Mouse (Mus musculus): ENCODE data around the gene Eln. TPM values are rescaled to one million over a fixed set of nuclear protein-coding genes. Genes with fewer than 3 reads are reported as not detected.
A peak's percentile ranks its signal among the peaks of the same experiment; 100 is the strongest.

Gene Eln
- polyA plus RNA-seq, 1 experiment from 2014 or later: 7.0 TPM

GRCm38 (mm10) chr5:134747512-134747893 lies 380 bp upstream of the Eln start:
- H3K9me3 ChIP-seq (ENCODE audit: control insufficient read depth, low read length): no peaks in the 10 kb centered on the region
- peak overlapping the region; percentile 38 for H3K4me3 ChIP-seq (ENCODE audit: low read depth, low read length)
- ATAC-seq (ENCODE audit: low read depth): peak; percentile 82
- no peak overlapping the region for H3K27ac ChIP-seq (ENCODE audit: low read depth, low read length)
- peaks cover 4% of the 10 kb centered on the region; the same call in 1 of the 2 replicates for H3K4me1 ChIP-seq (ENCODE audit: control insufficient read depth, insufficient read depth, low read length)
- peak overlapping the region; percentile 73 for H3K4me2 ChIP-seq (ENCODE audit: low read depth, low read length)
- no peaks in the 10 kb centered on the region for H3K36me3 ChIP-seq (ENCODE audit: control insufficient read depth, insufficient read depth, low read length)
- no peaks in the 10 kb centered on the region for H3K27me3 ChIP-seq (ENCODE audit: control insufficient read depth, insufficient read depth, low read length)
- H3K9ac ChIP-seq (replicated peaks; ENCODE audit: low read depth, low read length): 0 out of 2 replicates have a peak overlapping the region, but pooled peaks have one; percentile 5
- 12% methylated on average over 5 of the region's 11 CpGs for WGBS

DNA sequence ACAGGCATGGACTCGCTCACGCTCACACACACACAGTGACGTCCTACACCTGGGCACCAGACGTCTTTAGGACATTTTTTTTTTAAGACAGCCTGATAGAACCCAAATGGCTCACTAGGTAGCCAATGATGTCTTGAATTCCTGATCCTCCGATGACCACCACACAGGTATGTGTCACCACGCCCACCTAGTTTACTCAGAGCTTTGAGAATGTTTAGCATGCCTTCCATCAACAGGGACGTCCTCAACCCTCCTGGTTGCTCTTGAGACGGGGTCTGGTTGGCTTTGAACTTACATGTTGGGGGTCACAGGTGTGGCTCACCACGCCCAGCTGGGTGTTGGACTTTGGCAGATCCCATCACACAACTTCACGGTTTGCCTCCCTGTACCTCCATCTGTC lies 922 bp downstream of the Eln start:
- no peak overlapping the region for H3K9ac ChIP-seq (replicated peaks; ENCODE audit: low read depth, low read length)
- H3K4me1 ChIP-seq (ENCODE audit: control insufficient read depth, insufficient read depth, low read length): peaks cover 5% of the 10 kb centered on the region
- H3K4me3 ChIP-seq (ENCODE audit: low read depth, low read length): no peak overlapping the region
- H3K36me3 ChIP-seq (ENCODE audit: control insufficient read depth, insufficient read depth, low read length): no peaks in the 10 kb centered on the region
- ATAC-seq (ENCODE audit: low read depth): no peak
- H3K27ac ChIP-seq (ENCODE audit: low read depth, low read length): no peak overlapping the region
- no peaks in the 10 kb centered on the region for H3K9me3 ChIP-seq (ENCODE audit: control insufficient read depth, low read length)
- WGBS: 84% methylated on average over 10 of the region's 10 CpGs
- no peaks in the 10 kb centered on the region for H3K27me3 ChIP-seq (ENCODE audit: control insufficient read depth, insufficient read depth, low read length)
- H3K4me2 ChIP-seq (ENCODE audit: low read depth, low read length): peak overlapping the region; percentile 73; the same call in 1 of the 2 replicates

DNA sequence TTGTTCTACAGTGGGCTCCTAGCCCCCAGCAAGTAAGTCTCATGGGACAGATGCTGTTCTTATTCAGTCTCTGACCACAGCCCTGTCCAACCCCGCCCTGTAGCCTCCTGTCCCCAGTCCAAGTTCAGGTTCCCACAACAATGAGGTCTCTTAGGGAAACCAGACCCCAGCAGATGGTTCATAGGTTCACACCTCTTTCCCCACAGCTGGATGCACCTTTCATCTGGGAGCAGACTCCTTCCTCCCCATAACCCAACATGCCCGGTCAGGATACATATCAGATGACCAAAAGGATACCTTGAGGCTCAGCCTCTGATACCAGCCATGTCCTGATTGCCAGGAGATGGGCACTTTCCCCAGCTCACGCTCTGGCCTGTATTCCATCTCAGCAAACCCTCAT lies 1.3 kb downstream of the Eln start:
- no peaks in the 10 kb centered on the region for H3K27me3 ChIP-seq (ENCODE audit: control insufficient read depth, insufficient read depth, low read length)
- no peak overlapping the region for H3K4me2 ChIP-seq (ENCODE audit: low read depth, low read length)
- peaks cover 9% of the 10 kb centered on the region for H3K4me1 ChIP-seq (ENCODE audit: control insufficient read depth, insufficient read depth, low read length)
- ATAC-seq (ENCODE audit: low read depth): no peak
- H3K9ac ChIP-seq (replicated peaks; ENCODE audit: low read depth, low read length): no peak overlapping the region
- H3K27ac ChIP-seq (ENCODE audit: low read depth, low read length): no peak overlapping the region
- no peak overlapping the region for H3K4me3 ChIP-seq (ENCODE audit: low read depth, low read length)
- H3K9me3 ChIP-seq (ENCODE audit: control insufficient read depth, low read length): no peaks in the 10 kb centered on the region
- no peaks in the 10 kb centered on the region for H3K36me3 ChIP-seq (ENCODE audit: control insufficient read depth, insufficient read depth, low read length)
- WGBS: 78% methylated on average over 3 of the region's 3 CpGs

DNA sequence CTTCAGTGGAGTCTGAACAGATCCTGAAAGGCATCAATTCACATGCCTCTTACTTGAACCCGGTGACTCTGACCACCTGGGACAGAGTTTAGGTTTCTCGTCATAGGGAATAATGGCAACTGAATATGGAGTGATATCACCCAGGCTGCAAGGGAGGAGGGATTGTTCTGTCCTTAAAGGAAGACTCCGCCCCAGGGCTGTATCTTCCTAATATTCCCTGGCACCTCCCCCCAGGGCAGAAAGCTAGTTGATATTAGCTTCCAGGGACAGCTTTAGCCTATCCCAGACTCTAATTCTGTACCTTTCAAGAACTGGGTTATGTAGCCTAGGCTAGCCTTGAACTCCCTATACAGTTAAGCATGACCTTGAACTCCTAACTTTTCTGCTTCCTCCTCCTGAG lies 2.1 kb downstream of the Eln start:
- Histone ChIP-seq H3K4me1 (ENCODE audit: control insufficient read depth, insufficient read depth, low read length) (peaks cover 10% of the 10 kb centered on the region), H3K27me3 (ENCODE audit: control insufficient read depth, insufficient read depth, low read length) (no peaks in the 10 kb centered on the region), H3K4me3 (ENCODE audit: low read depth, low read length) (no peak overlapping the region), H3K27ac (ENCODE audit: low read depth, low read length) (no peak overlapping the region), H3K9me3 (ENCODE audit: control insufficient read depth, low read length) (no peaks in the 10 kb centered on the region), H3K4me2 (ENCODE audit: low read depth, low read length) (no peak overlapping the region), H3K9ac (replicated peaks; ENCODE audit: low read depth, low read length) (no peak overlapping the region), H3K36me3 (ENCODE audit: control insufficient read depth, insufficient read depth, low read length) (no peaks in the 10 kb centered on the region)
- ATAC-seq (ENCODE audit: low read depth): no peak
- 90% methylated on average over 3 of the region's 3 CpGs for WGBS

- no peak overlapping the region for H3K4me3 ChIP-seq (ENCODE audit: low read depth, low read length)
- no peak overlapping the region for H3K9ac ChIP-seq (replicated peaks; ENCODE audit: low read depth, low read length)
- no peaks in the 10 kb centered on the region for H3K36me3 ChIP-seq (ENCODE audit: control insufficient read depth, insufficient read depth, low read length)
- H3K27ac ChIP-seq (ENCODE audit: low read depth, low read length): no peak overlapping the region
- H3K4me2 ChIP-seq (ENCODE audit: low read depth, low read length): no peak overlapping the region
- H3K4me1 ChIP-seq (ENCODE audit: control insufficient read depth, insufficient read depth, low read length): peaks cover 10% of the 10 kb centered on the region
- H3K27me3 ChIP-seq (ENCODE audit: control insufficient read depth, insufficient read depth, low read length): no peaks in the 10 kb centered on the region
- no peak for ATAC-seq (ENCODE audit: low read depth)
- WGBS: 67% methylated on average over 12 of the region's 12 CpGs
- no peaks in the 10 kb centered on the region for H3K9me3 ChIP-seq (ENCODE audit: control insufficient read depth, low read length)
Measured at GRCm38 (mm10) chr5:134743991-134744390, 3.1 kb downstream of the Eln start.

DNA sequence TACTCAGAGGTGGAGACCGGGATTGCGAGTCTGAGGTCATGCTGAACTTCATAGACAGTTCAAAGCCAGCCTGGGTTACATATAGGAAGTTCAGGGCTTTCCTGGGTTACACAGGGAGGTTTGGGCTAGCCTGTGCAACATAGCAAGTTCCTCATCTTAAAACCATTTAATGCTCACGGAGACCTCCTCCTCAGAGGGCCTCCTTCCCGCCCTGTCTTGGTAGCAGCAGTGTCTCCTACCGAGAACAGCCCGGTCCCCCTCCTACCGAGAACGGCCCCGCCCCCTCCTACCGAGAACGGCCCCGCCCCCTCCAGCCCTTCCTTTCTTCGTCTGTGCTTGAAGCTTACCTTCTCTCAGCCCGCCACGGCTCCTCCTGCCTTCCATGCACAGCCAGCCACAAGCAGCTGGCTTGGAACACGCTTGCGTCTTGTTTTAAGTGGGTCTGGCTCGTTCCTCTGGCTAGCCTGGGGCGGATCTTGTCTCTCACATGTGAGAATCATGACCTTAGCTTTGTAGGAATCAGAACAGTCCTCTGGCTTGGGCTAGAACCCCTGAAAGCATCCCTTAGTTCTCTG lies 4.8 kb downstream of the Eln start:
- H3K27me3 ChIP-seq (ENCODE audit: control insufficient read depth, insufficient read depth, low read length): no peaks in the 10 kb centered on the region
- no peak overlapping the region for H3K27ac ChIP-seq (ENCODE audit: low read depth, low read length)
- H3K4me3 ChIP-seq (ENCODE audit: low read depth, low read length): no peak overlapping the region
- 8% methylated on average over 19 of the region's 19 CpGs for WGBS
- ATAC-seq (ENCODE audit: low read depth): no peak
- H3K36me3 ChIP-seq (ENCODE audit: control insufficient read depth, insufficient read depth, low read length): no peaks in the 10 kb centered on the region
- peaks cover 7% of the 10 kb centered on the region for H3K4me1 ChIP-seq (ENCODE audit: control insufficient read depth, insufficient read depth, low read length)
- no peak overlapping the region for H3K9ac ChIP-seq (replicated peaks; ENCODE audit: low read depth, low read length)
- no peaks in the 10 kb centered on the region for H3K9me3 ChIP-seq (ENCODE audit: control insufficient read depth, low read length)
- no peak overlapping the region for H3K4me2 ChIP-seq (ENCODE audit: low read depth, low read length)

DNA sequence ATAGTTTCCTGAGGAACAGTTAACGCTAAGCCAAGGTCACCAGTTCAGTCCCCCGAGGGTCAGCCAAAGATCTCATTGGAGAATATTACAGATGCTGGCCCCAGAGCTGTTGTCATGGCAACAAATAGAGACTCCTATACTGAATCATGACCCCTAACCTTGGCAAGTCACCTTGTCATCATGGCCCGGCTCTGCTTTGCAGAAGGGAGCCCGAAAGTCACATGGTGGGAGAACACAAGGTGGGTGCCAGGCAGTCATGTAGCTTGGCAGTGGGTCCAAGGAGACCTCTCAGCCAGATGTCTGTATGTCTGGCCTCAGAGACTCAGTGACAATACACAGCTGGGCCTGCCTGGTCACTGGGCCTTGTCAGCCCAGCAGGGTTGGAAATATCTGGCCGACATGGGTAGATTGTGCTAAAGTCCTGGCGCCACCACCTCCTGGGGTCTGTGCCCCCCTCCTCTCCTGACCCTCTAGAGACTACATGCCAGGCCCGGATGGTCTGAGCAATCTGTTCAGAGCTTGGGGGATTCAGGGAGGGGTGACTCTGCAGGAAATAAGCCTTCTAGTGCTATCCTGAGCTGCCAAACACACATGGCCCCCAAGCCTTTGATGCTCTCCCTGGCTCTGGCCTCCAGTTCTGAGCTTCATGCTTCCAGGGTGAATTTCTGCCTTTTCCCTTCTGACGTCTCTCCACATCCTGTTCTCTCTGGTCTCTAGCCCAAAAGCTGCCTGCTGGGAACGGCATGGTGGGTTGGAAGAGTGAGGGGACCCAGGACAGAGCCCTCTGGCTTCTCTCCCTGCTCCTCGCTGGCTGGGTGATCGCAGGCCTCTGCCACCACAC lies 6.4 kb downstream of the Eln start:
- Histone ChIP-seq H3K9ac (replicated peaks; ENCODE audit: low read depth, low read length) (no peak overlapping the region), H3K4me3 (ENCODE audit: low read depth, low read length) (no peak overlapping the region), H3K4me2 (ENCODE audit: low read depth, low read length) (no peak overlapping the region), H3K27me3 (ENCODE audit: control insufficient read depth, insufficient read depth, low read length) (no peaks in the 10 kb centered on the region), H3K27ac (ENCODE audit: low read depth, low read length) (no peak overlapping the region), H3K4me1 (ENCODE audit: control insufficient read depth, insufficient read depth, low read length) (peaks cover 7% of the 10 kb centered on the region; the same call in 1 of the 2 replicates), H3K9me3 (ENCODE audit: control insufficient read depth, low read length) (no peaks in the 10 kb centered on the region), H3K36me3 (ENCODE audit: control insufficient read depth, insufficient read depth, low read length) (no peaks in the 10 kb centered on the region)
- no peak for ATAC-seq (ENCODE audit: low read depth)
- 49% methylated on average over 11 of the region's 11 CpGs for WGBS

DNA sequence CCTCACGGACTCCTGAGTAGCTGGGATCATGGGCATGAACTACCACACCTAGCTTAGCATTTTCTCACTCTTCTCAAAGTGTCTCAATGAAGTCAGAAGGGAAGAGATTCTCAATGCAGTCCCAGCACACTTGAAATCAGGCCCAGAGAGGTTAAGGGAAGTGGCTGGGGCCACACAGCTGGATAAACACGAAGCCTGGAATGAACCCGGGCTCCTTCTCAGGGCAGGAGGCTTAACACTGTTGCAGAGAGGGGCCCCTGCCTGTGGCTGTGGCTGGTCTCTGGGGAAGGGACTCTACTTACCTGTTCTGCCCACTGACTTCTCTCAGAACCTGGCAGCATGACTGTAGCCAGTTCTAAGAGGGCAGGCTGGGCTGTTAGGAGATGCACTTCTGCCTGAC lies 7.2 kb downstream of the Eln start:
- Histone ChIP-seq H3K36me3 (ENCODE audit: control insufficient read depth, insufficient read depth, low read length) (no peaks in the 10 kb centered on the region), H3K27ac (ENCODE audit: low read depth, low read length) (no peak overlapping the region), H3K9me3 (ENCODE audit: control insufficient read depth, low read length) (no peaks in the 10 kb centered on the region), H3K4me3 (ENCODE audit: low read depth, low read length) (no peak overlapping the region), H3K9ac (replicated peaks; ENCODE audit: low read depth, low read length) (no peak overlapping the region), H3K4me1 (ENCODE audit: control insufficient read depth, insufficient read depth, low read length) (peaks cover 7% of the 10 kb centered on the region; the same call in 1 of the 2 replicates), H3K27me3 (ENCODE audit: control insufficient read depth, insufficient read depth, low read length) (no peaks in the 10 kb centered on the region), H3K4me2 (ENCODE audit: low read depth, low read length) (no peak overlapping the region)
- ATAC-seq (ENCODE audit: low read depth): no peak
- WGBS: 67% methylated on average over 3 of the region's 3 CpGs

DNA sequence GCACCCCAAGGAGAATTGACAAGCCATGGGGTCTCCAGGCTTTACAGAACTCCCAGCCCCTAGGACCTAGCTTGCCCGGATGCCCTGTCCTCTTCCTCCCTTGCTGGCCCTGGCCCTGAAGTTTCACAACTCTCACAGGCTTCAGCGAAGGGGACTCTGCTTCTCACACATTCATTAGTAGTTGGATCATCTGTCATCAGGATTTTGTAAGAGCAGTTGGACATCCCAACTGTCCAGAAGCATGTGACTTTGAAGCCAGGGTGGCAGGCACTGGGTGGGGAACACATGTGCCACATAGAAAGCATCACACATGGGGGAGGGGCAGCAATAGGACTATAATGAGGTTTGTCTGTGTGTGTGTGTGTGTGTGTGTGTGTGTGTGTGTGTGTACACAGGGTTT lies 12.2 kb downstream of the Eln start:
- H3K9ac ChIP-seq (replicated peaks; ENCODE audit: low read depth, low read length): no peak overlapping the region
- no peaks in the 10 kb centered on the region for H3K27me3 ChIP-seq (ENCODE audit: control insufficient read depth, insufficient read depth, low read length)
- no peak for ATAC-seq (ENCODE audit: low read depth)
- no peaks in the 10 kb centered on the region for H3K36me3 ChIP-seq (ENCODE audit: control insufficient read depth, insufficient read depth, low read length)
- no peaks in the 10 kb centered on the region for H3K4me1 ChIP-seq (ENCODE audit: control insufficient read depth, insufficient read depth, low read length)
- WGBS: 88% methylated on average over 2 of the region's 2 CpGs
- no peak overlapping the region for H3K4me3 ChIP-seq (ENCODE audit: low read depth, low read length)
- no peak overlapping the region for H3K27ac ChIP-seq (ENCODE audit: low read depth, low read length)
- H3K9me3 ChIP-seq (ENCODE audit: control insufficient read depth, low read length): no peaks in the 10 kb centered on the region
- H3K4me2 ChIP-seq (ENCODE audit: low read depth, low read length): no peak overlapping the region
